Mouse (Mus musculus): ENCODE data around the gene Kcnq1.

GRCm38 (mm10) chr7:143359762-143360161, 253.6 kb downstream of the Kcnq1 start:
- TF ChIP-seq CTCF (IDR thresholded peaks at IDR 0.05 in 2 of 3, conservative IDR thresholded peaks at IDR 0.05 in 1 of 3; ENCODE audit: control insufficient read depth in 1 of 3, insufficient read depth in 1 of 3, low read depth in 2 of 3, low read length in 3 of 3, poor library complexity in 1 of 3, severe bottlenecking in 1 of 3) (no peak), RCOR1 (IDR thresholded peaks at IDR 0.05; ENCODE audit: low read depth, low read length) (no peak), EP300 (IDR thresholded peaks at IDR 0.05; ENCODE audit: low read depth in 1 of 2, low read length in 2 of 2) (no peak), TBP (IDR thresholded peaks at IDR 0.05; ENCODE audit: low read depth, low read length) (no peak), POLR2A (IDR thresholded peaks at IDR 0.05; ENCODE audit: control insufficient read depth in 1 of 2, insufficient read depth in 1 of 2, low read depth in 1 of 2, low read length in 2 of 2, poor library complexity in 1 of 2) (no peak), ZC3H11A (IDR thresholded peaks at IDR 0.05; ENCODE audit: low read depth, low read length) (no peak)

Measured in MEL (cell line).